Mouse (Mus musculus): ENCODE data around the gene Asb3.
"Not testable (repeated sequence)": the region's sequence is repeated elsewhere in the genome, so short reads cannot be mapped to it uniquely, and the experiment has no call there.

Gene Asb3

DNA sequence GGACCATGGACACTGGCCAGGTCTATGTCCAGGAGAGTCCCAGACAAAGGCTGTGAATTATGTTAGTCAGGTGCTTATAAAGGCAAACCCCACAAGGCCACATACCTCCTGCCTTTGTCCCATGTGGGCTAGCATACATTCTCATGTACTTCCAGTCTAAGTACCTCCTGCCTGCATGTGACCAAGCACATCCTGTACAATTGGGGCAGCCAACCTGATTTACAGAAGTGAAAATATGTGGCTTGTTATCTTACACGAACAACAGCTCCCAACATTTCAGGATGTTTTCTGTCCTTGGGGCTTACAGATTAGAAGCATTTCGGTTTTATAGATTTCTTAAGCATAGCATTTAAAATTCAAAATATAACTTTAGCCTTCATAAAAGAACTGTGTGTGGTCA is 114.8 kb downstream of the Asb3 start:
- no peak for DNase-seq (ENCODE audit: low spot score)

DNA sequence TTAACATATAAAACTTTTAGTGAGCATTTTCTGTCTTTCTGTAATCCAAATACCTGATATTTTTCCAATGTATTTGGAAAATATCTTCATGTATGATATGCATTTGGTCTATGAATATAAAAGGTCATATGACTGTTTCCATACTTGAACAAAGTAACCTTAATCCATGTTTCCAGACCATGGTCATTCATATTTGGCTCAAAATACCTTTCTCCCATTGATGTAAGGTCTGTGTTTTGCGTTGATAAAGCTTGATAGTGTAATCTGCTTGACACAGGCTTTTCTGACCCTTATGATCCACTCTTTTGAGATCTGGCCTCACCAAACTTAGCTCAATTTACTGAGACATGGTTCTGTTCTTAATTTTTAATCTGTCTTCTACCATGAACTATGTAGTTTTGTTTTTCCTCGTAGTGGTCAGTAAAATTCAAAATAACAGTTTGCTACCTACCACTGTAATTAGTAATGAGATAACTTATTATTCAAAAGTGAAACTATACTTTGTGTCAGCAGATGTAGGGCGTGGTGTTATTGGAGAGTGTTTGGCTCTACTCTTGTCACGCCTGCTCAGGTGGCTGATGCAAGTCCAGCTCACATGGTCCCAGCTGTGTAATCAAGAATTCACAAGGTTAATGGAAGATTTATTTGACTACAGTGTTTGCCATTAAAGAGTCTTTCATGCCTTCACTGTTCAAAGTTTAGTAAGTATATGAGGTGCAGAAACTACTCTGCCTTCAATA is 116.1 kb downstream of the Asb3 start:
- no peak for DNase-seq (ENCODE audit: low spot score)

DNA sequence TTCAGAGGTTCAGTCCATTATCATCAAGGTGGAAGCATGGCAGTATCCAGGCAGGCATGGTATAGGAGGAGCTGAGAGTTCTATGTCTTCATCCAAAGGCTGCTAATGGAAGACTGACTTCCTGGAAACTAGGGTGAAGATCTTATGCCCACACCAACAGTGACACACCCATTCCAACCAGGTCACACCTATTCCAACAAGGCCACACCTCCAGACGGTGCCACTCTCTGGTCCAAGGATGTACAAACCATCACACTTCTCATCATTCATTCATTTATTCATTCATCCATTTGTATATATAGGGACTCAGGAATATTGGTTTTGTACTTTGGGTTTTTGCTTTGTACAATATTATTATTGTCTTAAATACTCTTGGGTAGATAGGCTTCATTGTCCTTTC is 124.5 kb downstream of the Asb3 start:
- DNase-seq (ENCODE audit: low spot score) = not testable (repeated sequence)

DNA sequence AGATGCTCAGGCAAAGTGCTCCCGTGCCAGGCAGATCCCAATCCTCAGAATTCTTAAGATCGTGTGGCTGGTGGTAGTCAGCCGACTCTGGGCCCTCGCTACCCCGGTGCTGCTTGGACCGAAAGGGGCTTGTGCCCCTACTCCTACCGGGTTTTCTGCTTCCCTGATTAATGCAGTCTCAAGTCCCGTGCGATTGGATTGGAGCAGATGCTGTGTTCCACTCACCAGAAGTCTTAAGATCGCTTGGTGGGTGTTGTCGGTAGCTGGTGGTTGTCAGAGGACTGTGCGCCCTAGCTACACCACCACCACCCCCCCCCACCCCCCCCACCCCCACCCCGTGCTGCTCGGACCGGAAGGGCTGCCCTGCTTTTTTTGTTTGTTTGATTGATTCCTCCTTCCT is 132.2 kb downstream of the Asb3 start:
- DNase-seq (ENCODE audit: low spot score) = not testable (repeated sequence)

DNA sequence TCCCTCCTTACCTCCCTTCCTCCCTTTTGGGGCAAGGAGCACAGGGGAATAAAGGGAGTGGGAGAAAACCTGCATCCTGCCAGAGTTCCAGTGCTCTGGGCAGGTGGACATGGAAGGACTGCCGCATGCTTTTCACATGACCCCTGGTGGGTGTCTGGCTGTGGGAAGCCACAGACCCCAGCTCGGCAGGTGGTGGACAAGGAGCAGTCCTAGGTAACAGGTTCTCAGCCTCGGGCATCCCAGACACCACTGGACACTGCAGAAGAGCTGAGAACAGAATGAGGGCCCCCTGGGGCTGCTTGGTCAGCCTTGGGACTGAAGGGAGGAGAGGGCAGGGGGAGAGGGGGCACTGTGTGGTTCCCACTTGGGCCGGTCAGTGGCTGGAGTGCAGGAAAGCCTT is 149.7 kb downstream of the Asb3 start:
- DNase-seq (ENCODE audit: low spot score) = no peak

DNA sequence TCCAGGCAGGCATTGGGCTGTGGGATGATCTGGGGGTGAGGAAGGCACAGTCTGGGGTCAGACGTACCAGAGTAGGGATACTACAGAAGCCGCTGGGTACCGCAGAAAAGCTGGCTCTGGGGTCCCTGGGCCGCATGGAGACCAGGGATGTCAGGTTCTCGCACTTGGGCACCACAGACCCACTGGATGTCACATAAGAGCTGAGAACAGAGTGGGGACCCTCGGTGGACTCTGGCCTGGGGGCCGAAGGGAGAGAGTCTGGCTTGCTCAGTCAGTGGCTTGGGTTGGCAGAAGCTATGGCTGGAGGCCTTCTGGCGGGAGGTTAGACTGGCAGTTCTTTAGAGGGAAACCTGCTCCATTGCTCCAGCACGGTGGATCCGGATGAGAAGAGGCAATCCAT is 204.8 kb downstream of the Asb3 start:
- DNase-seq (ENCODE audit: low spot score) = no peak

DNA sequence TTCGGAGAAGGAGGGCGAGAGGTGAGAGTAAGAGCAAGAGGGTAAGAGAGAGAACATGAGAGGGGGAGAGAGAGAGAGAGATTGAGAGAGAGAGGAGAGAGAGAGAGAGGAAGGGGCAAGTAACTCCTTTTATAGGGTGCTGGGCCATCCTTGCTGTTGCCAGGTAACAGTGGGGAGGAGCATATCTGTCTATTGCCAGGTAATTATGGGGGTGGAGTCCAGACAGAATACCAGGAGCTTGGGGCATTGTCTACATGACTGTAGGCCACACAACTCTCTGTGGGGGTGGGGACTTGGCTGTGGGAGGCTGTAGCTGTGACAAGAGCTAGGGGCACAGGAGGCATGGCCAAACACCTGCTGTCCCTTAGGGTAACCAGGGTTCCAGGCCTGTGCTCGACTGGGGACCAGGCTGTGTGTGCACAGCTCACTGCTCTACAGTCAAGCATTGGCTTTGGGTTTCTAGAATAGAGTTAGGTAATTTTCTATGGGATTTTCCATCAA is 205.3 kb downstream of the Asb3 start:
- DNase-seq (ENCODE audit: low spot score) = no peak

DNA sequence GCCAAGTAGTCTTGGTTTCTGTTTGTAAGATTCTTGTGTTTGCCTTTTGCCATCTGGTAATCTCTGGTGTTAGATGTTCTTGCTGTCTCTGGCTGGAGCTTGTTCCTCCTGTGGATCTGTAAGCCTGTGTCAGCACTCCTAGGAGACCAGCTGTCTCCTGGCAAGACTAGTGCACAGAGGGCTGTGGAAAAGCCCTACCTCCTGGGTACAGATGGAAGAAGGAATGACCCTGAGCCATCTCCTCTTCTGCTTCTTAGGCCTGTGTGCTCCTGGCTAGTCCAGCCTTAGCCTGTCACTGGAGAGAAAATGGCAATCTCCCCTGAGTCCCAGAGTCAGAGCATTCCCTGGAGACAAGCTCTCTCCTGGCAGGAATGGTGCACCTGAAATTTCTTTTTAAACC is 214.3 kb downstream of the Asb3 start:
- DNase-seq (ENCODE audit: low spot score) = not testable (repeated sequence)

DNA sequence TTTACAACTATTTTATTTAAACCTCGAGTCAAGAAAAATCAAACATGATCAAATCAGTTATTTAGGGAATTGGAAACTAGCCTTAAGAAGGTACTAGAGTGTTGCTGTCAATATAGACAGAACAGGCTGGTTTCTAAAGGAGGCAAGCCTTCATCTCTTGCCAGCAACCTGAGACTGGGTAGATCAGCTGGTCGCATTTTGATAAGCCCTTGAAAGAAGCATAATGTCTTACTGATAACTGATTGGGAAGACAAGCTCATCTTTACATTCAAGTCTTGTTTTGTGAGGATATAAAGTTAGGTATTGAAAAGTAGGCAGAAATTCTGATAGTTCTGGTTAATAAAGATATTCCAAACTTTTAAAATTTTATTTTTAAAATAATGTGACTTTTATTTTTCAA is 217.0 kb downstream of the Asb3 start:
- no peak for DNase-seq (ENCODE audit: low spot score)

DNA sequence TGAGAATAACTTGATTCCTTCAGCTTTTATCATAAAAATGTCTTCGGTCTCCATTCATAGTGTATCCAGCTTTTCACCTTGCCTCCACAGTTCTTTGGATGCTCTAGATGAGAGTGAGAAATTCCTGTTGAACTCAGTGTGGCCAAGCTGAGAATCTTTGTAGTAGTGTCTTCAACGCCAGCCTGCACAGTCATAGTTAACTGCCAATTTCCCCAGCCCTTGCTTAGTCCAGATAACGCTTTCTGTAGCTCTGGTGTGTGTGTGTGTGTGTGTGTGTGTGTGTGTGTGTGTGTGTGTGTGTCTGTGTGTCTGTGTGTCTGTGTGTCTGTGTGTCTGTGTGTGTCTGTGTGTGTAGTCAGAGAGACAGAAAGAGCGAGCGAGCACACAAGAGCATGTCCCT is 220.1 kb downstream of the Asb3 start:
- DNase-seq (ENCODE audit: low spot score) = no peak

DNA sequence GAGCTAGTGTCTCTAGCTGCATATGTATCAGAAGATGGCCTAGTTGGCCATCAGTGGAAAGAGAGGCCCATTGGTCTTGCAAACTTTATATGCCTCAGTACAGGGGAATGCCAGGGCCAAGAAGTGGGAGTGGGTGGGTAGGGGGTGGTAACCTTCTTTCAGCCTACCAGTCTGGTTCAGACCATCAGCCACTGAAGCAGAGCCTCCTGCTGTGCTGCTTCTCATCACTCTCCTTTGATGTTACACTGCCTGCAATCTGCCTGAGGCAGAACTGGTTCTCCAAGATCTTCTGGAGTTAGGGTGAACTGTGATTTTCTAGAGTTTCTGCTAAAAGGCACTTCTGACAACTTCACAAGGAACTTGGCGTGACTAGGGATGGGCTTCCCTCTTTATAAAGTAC is 241.7 kb downstream of the Asb3 start:
- not testable (repeated sequence) for DNase-seq (ENCODE audit: low spot score)

DNA sequence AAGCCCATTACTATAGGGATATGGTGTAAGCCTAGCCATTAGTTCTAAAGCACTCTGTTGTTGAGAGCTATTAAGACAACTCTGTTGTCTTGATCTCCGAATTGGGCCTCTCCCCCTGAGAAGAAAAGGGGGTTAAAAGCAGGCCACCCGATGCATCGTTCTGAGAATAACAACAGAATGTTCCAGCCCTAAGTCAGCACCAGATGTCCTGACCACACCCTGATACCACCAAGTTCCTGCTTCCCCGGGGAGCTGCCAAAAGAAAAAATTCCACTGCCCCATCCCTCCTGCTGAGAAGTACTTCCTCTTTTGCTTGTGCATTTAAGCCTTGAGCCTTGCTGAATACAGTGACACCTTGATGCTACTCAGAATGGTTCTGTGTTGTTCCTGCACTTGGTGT is 248.5 kb downstream of the Asb3 start:
- DNase-seq (ENCODE audit: low spot score) = not testable (repeated sequence)

DNA sequence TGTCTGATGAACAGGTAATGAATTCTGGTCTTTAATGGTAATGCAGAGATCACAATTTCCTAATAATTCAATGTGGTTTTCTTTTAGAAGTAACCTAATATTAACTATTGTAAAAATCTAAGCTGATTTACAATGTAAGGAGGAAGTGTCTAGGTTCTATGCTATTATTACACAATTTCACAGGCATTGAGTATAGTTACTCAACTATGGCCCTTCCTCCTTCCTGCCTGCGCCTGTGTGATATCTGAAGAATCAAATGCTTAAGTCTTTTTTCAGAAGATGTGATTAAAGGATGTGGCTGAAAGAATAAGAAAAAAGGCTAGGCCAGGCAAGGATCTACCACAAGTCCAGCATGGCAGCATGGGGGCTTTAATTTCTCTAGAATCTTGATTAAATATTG is 249.6 kb downstream of the Asb3 start:
- not testable (repeated sequence) for DNase-seq (ENCODE audit: low spot score)

DNA sequence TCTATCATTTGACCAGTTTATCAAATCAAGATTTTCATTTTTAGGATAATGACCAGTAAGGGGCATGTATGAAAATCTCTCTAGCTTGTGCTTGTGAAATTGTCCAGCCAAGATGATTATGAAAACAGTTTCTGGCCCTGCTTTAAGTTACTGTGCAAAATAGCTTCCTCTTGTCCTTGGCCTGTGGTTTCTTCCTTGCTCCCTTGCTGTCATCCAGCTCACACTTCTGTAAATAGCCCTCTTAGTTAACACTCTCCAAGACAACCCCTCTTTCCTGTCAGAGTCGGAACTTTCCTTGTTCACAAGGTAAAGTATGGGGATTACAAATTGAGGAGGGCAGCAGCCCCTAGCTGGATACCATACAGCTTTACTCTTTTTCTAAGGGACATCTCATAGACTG is 253.2 kb downstream of the Asb3 start:
- DNase-seq (ENCODE audit: low spot score) = not testable (repeated sequence)
